Mouse (Mus musculus): ENCODE results near the gene Ldb1.

- no peak for TF ChIP-seq CTCF (IDR thresholded peaks at IDR 0.05; ENCODE audit: extremely low read depth, insufficient read length, insufficient replicate concordance, low read depth, low read length)
- TF ChIP-seq POLR2A (IDR thresholded peaks at IDR 0.05; ENCODE audit: low read depth, low read length): no peak
Observed at GRCm38 (mm10) chr19:46002279-46002678, 42.7 kb downstream of the Ldb1 start.

Measured in small intestine, adult 2 months (tissue).